Mouse (Mus musculus): ENCODE results near the gene Prf1. TPM values are rescaled to one million over a fixed set of nuclear protein-coding genes. Genes with fewer than 3 reads are reported as not detected.

The Prf1 gene
- polyA plus RNA-seq, 1 experiment from 2014 or later: 0.06 TPM

GRCm38 (mm10) chr10:61324717-61325116 lies 27.1 kb downstream of the Prf1 start:
- no peaks in the 10 kb centered on the region for H3K4me1 ChIP-seq (replicated peaks; ENCODE audit: control insufficient read depth, insufficient read depth, low read length)
- H3K9ac ChIP-seq (ENCODE audit: low read length): no peak overlapping the region
- ATAC-seq (ENCODE audit: low read depth): 0 out of 2 replicates have a peak, but pooled peaks have one; percentile 23
- H3K9me3 ChIP-seq (ENCODE audit: control insufficient read depth, low read length): no peaks in the 10 kb centered on the region
- peaks cover 10% of the 10 kb centered on the region for H3K36me3 ChIP-seq (ENCODE audit: control insufficient read depth, insufficient read depth, low read length)
- H3K4me2 ChIP-seq (ENCODE audit: low read depth, low read length): no peak overlapping the region
- H3K4me3 ChIP-seq (ENCODE audit: low read length): no peak overlapping the region
- H3K27me3 ChIP-seq (ENCODE audit: control insufficient read depth, insufficient read depth, low read depth, low read length): no peaks in the 10 kb centered on the region
- WGBS: 71% methylated on average over 8 of the region's 8 CpGs
- H3K27ac ChIP-seq (ENCODE audit: low read length): no peak overlapping the region

GRCm38 (mm10) chr10:61325782-61326328 lies 28.2 kb downstream of the Prf1 start:
- WGBS: 43% methylated on average over 9 of the region's 9 CpGs

GRCm38 (mm10) chr10:61327545-61327944 lies 29.9 kb downstream of the Prf1 start:
- no peak overlapping the region for H3K9ac ChIP-seq (ENCODE audit: low read length)
- H3K4me3 ChIP-seq (ENCODE audit: low read length): no peak overlapping the region
- no peak for ATAC-seq (ENCODE audit: low read depth)
- H3K4me2 ChIP-seq (ENCODE audit: low read depth, low read length): no peak overlapping the region
- no peaks in the 10 kb centered on the region for H3K4me1 ChIP-seq (replicated peaks; ENCODE audit: control insufficient read depth, insufficient read depth, low read length)
- no peak overlapping the region for H3K27ac ChIP-seq (ENCODE audit: low read length)
- no peaks in the 10 kb centered on the region for H3K9me3 ChIP-seq (ENCODE audit: control insufficient read depth, low read length)
- H3K36me3 ChIP-seq (ENCODE audit: control insufficient read depth, insufficient read depth, low read length): peaks cover 5% of the 10 kb centered on the region
- WGBS: 78% methylated on average over 10 of the region's 10 CpGs
- no peaks in the 10 kb centered on the region for H3K27me3 ChIP-seq (ENCODE audit: control insufficient read depth, insufficient read depth, low read depth, low read length)

More at GRCm38 (mm10) chr10:61325782-61326328, 28.2 kb downstream of the Prf1 start:
- no peak overlapping the region for H3K4me3 ChIP-seq (ENCODE audit: low read length)
- no peaks in the 10 kb centered on the region for H3K4me1 ChIP-seq (replicated peaks; ENCODE audit: control insufficient read depth, insufficient read depth, low read length)
- no peaks in the 10 kb centered on the region for H3K27me3 ChIP-seq (ENCODE audit: control insufficient read depth, insufficient read depth, low read depth, low read length)
- H3K9ac ChIP-seq (ENCODE audit: low read length): no peak overlapping the region
- H3K9me3 ChIP-seq (ENCODE audit: control insufficient read depth, low read length): no peaks in the 10 kb centered on the region
- H3K36me3 ChIP-seq (ENCODE audit: control insufficient read depth, insufficient read depth, low read length): peaks cover 10% of the 10 kb centered on the region
- H3K27ac ChIP-seq (ENCODE audit: low read length): no peak overlapping the region
- H3K4me2 ChIP-seq (ENCODE audit: low read depth, low read length): no peak overlapping the region
- peak; percentile 59; the same call in 1 of the 2 replicates for ATAC-seq (ENCODE audit: low read depth)

GRCm38 (mm10) chr10:61328927-61329326 lies 31.3 kb downstream of the Prf1 start:
- H3K4me2 ChIP-seq (ENCODE audit: low read depth, low read length): no peak overlapping the region
- no peak overlapping the region for H3K4me3 ChIP-seq (ENCODE audit: low read length)
- 61% methylated on average over 7 of the region's 7 CpGs for WGBS
- H3K27ac ChIP-seq (ENCODE audit: low read length): no peak overlapping the region
- no peaks in the 10 kb centered on the region for H3K9me3 ChIP-seq (ENCODE audit: control insufficient read depth, low read length)
- no peaks in the 10 kb centered on the region for H3K27me3 ChIP-seq (ENCODE audit: control insufficient read depth, insufficient read depth, low read depth, low read length)
- no peak overlapping the region for H3K9ac ChIP-seq (ENCODE audit: low read length)
- peaks cover 4% of the 10 kb centered on the region; the same call in 1 of the 2 replicates for H3K36me3 ChIP-seq (ENCODE audit: control insufficient read depth, insufficient read depth, low read length)
- ATAC-seq (ENCODE audit: low read depth): no peak
- no peaks in the 10 kb centered on the region for H3K4me1 ChIP-seq (replicated peaks; ENCODE audit: control insufficient read depth, insufficient read depth, low read length)

- Histone ChIP-seq H3K9ac (ENCODE audit: low read length) (no peak overlapping the region), H3K27me3 (ENCODE audit: control insufficient read depth, insufficient read depth, low read depth, low read length) (no peaks in the 10 kb centered on the region), H3K4me1 (replicated peaks; ENCODE audit: control insufficient read depth, insufficient read depth, low read length) (no peaks in the 10 kb centered on the region), H3K4me2 (ENCODE audit: low read depth, low read length) (no peak overlapping the region), H3K9me3 (ENCODE audit: control insufficient read depth, low read length) (no peaks in the 10 kb centered on the region), H3K27ac (ENCODE audit: low read length) (no peak overlapping the region), H3K4me3 (ENCODE audit: low read length) (no peak overlapping the region), H3K36me3 (ENCODE audit: control insufficient read depth, insufficient read depth, low read length) (peaks cover 7% of the 10 kb centered on the region; the same call in 1 of the 2 replicates)
- ATAC-seq (ENCODE audit: low read depth): peak; percentile 44; the same call in 1 of the 2 replicates
- 63% methylated on average over 5 of the region's 5 CpGs for WGBS
Observed at GRCm38 (mm10) chr10:61331046-61331445, 33.4 kb downstream of the Prf1 start.

GRCm38 (mm10) chr10:61334545-61334944 lies 36.9 kb downstream of the Prf1 start:
- no peak overlapping the region for H3K4me3 ChIP-seq (ENCODE audit: low read length)
- WGBS: 68% methylated on average over 7 of the region's 7 CpGs
- H3K27me3 ChIP-seq (ENCODE audit: control insufficient read depth, insufficient read depth, low read depth, low read length): no peaks in the 10 kb centered on the region
- no peaks in the 10 kb centered on the region for H3K4me1 ChIP-seq (replicated peaks; ENCODE audit: control insufficient read depth, insufficient read depth, low read length)
- no peak for ATAC-seq (ENCODE audit: low read depth)
- H3K4me2 ChIP-seq (ENCODE audit: low read depth, low read length): no peak overlapping the region
- no peak overlapping the region for H3K9ac ChIP-seq (ENCODE audit: low read length)
- no peaks in the 10 kb centered on the region for H3K9me3 ChIP-seq (ENCODE audit: control insufficient read depth, low read length)
- H3K36me3 ChIP-seq (ENCODE audit: control insufficient read depth, insufficient read depth, low read length): peaks cover 7% of the 10 kb centered on the region; the same call in 1 of the 2 replicates
- H3K27ac ChIP-seq (ENCODE audit: low read length): no peak overlapping the region

GRCm38 (mm10) chr10:61336137-61336536 lies 38.5 kb downstream of the Prf1 start:
- 19% methylated on average over 6 of the region's 6 CpGs for WGBS
- no peak overlapping the region for H3K9ac ChIP-seq (ENCODE audit: low read length)
- H3K4me3 ChIP-seq (ENCODE audit: low read length): no peak overlapping the region
- H3K27me3 ChIP-seq (ENCODE audit: control insufficient read depth, insufficient read depth, low read depth, low read length): no peaks in the 10 kb centered on the region
- no peaks in the 10 kb centered on the region for H3K4me1 ChIP-seq (replicated peaks; ENCODE audit: control insufficient read depth, insufficient read depth, low read length)
- H3K4me2 ChIP-seq (ENCODE audit: low read depth, low read length): no peak overlapping the region
- H3K36me3 ChIP-seq (ENCODE audit: control insufficient read depth, insufficient read depth, low read length): peaks cover 9% of the 10 kb centered on the region
- no peak overlapping the region for H3K27ac ChIP-seq (ENCODE audit: low read length)
- H3K9me3 ChIP-seq (ENCODE audit: control insufficient read depth, low read length): no peaks in the 10 kb centered on the region
- ATAC-seq (ENCODE audit: low read depth): peak; percentile 49

GRCm38 (mm10) chr10:61336592-61336991 lies 39.0 kb downstream of the Prf1 start:
- Histone ChIP-seq H3K27ac (ENCODE audit: low read length) (no peak overlapping the region), H3K4me2 (ENCODE audit: low read depth, low read length) (no peak overlapping the region), H3K9me3 (ENCODE audit: control insufficient read depth, low read length) (no peaks in the 10 kb centered on the region), H3K4me3 (ENCODE audit: low read length) (no peak overlapping the region), H3K36me3 (ENCODE audit: control insufficient read depth, insufficient read depth, low read length) (peaks cover 9% of the 10 kb centered on the region), H3K27me3 (ENCODE audit: control insufficient read depth, insufficient read depth, low read depth, low read length) (no peaks in the 10 kb centered on the region), H3K4me1 (replicated peaks; ENCODE audit: control insufficient read depth, insufficient read depth, low read length) (no peaks in the 10 kb centered on the region), H3K9ac (ENCODE audit: low read length) (no peak overlapping the region)
- WGBS: 72% methylated on average over 5 of the region's 5 CpGs
- no peak for ATAC-seq (ENCODE audit: low read depth)

GRCm38 (mm10) chr10:61337665-61338064 lies 40.0 kb downstream of the Prf1 start:
- no peaks in the 10 kb centered on the region for H3K27me3 ChIP-seq (ENCODE audit: control insufficient read depth, insufficient read depth, low read depth, low read length)
- no peak overlapping the region for H3K9ac ChIP-seq (ENCODE audit: low read length)
- WGBS: 86% methylated on average over 11 of the region's 11 CpGs
- no peak overlapping the region for H3K27ac ChIP-seq (ENCODE audit: low read length)
- ATAC-seq (ENCODE audit: low read depth): no peak
- no peak overlapping the region for H3K4me3 ChIP-seq (ENCODE audit: low read length)
- H3K4me1 ChIP-seq (replicated peaks; ENCODE audit: control insufficient read depth, insufficient read depth, low read length): no peaks in the 10 kb centered on the region
- H3K36me3 ChIP-seq (ENCODE audit: control insufficient read depth, insufficient read depth, low read length): peaks cover 11% of the 10 kb centered on the region
- no peak overlapping the region for H3K4me2 ChIP-seq (ENCODE audit: low read depth, low read length)
- H3K9me3 ChIP-seq (ENCODE audit: control insufficient read depth, low read length): no peaks in the 10 kb centered on the region

Measured in lung, embryonic 16.5 days (tissue).